Mouse (Mus musculus): ENCODE results near the gene Zp3r. TPM values are rescaled to one million over a fixed set of nuclear protein-coding genes. Genes with fewer than 3 reads are reported as not detected.

The Zp3r gene
- polyA plus RNA-seq, 1 experiment from 2014 or later, result not detected

- H3K9ac ChIP-seq (ENCODE audit: low read depth, low read length), result no peak overlapping the region
- H3K27me3 ChIP-seq (ENCODE audit: control insufficient read depth, insufficient read depth, low read length), result no peaks in the 10 kb centered on the region
- H3K27ac ChIP-seq (ENCODE audit: low read depth, low read length), result no peak overlapping the region
- H3K4me1 ChIP-seq (replicated peaks; ENCODE audit: control insufficient read depth, insufficient read depth, low read length), result no peaks in the 10 kb centered on the region
- H3K36me3 ChIP-seq (ENCODE audit: control insufficient read depth, insufficient read depth, low read length), result no peaks in the 10 kb centered on the region
- ATAC-seq (ENCODE audit: low FRiP score) (no peak), DNase-seq (ENCODE audit: low spot score) (no peak)
- H3K4me2 ChIP-seq (replicated peaks; ENCODE audit: low read depth, low read length), result no peak overlapping the region
- no peak overlapping the region for H3K4me3 ChIP-seq (ENCODE audit: low read depth, low read length)
- no peaks in the 10 kb centered on the region for H3K9me3 ChIP-seq (ENCODE audit: control insufficient read depth, low read length)
- 90% methylated on average over 2 of the region's 2 CpGs for WGBS
Measured at GRCm38 (mm10) chr1:130596291-130596690, 33.1 kb downstream of the Zp3r start.

- Histone ChIP-seq H3K4me1 (replicated peaks; ENCODE audit: control insufficient read depth, insufficient read depth, low read length) (no peaks in the 10 kb centered on the region), H3K27ac (ENCODE audit: low read depth, low read length) (no peak overlapping the region), H3K9ac (ENCODE audit: low read depth, low read length) (no peak overlapping the region), H3K4me2 (replicated peaks; ENCODE audit: low read depth, low read length) (no peak overlapping the region), H3K36me3 (ENCODE audit: control insufficient read depth, insufficient read depth, low read length) (no peaks in the 10 kb centered on the region), H3K4me3 (ENCODE audit: low read depth, low read length) (no peak overlapping the region), H3K9me3 (ENCODE audit: control insufficient read depth, low read length) (no peaks in the 10 kb centered on the region), H3K27me3 (ENCODE audit: control insufficient read depth, insufficient read depth, low read length) (no peaks in the 10 kb centered on the region)
- ATAC-seq (ENCODE audit: low FRiP score) (no peak), DNase-seq (ENCODE audit: low spot score) (no peak)
- WGBS, result 91% methylated on average over 9 of the region's 9 CpGs
Measured at GRCm38 (mm10) chr1:130588659-130589058, 40.8 kb downstream of the Zp3r start.

GRCm38 (mm10) chr1:130576389-130576788 lies 53.0 kb downstream of the Zp3r start:
- H3K36me3 ChIP-seq (ENCODE audit: control insufficient read depth, insufficient read depth, low read length), result no peaks in the 10 kb centered on the region
- no peak overlapping the region for H3K4me2 ChIP-seq (replicated peaks; ENCODE audit: low read depth, low read length)
- DNase-seq (ENCODE audit: low spot score) (no peak), ATAC-seq (ENCODE audit: low FRiP score) (no peak)
- 81% methylated on average over 4 of the region's 4 CpGs for WGBS
- no peak overlapping the region for H3K27ac ChIP-seq (ENCODE audit: low read depth, low read length)
- H3K4me3 ChIP-seq (ENCODE audit: low read depth, low read length), result no peak overlapping the region
- no peaks in the 10 kb centered on the region for H3K4me1 ChIP-seq (replicated peaks; ENCODE audit: control insufficient read depth, insufficient read depth, low read length)
- H3K9ac ChIP-seq (ENCODE audit: low read depth, low read length), result no peak overlapping the region
- no peaks in the 10 kb centered on the region for H3K9me3 ChIP-seq (ENCODE audit: control insufficient read depth, low read length)
- no peaks in the 10 kb centered on the region for H3K27me3 ChIP-seq (ENCODE audit: control insufficient read depth, insufficient read depth, low read length)

DNA sequence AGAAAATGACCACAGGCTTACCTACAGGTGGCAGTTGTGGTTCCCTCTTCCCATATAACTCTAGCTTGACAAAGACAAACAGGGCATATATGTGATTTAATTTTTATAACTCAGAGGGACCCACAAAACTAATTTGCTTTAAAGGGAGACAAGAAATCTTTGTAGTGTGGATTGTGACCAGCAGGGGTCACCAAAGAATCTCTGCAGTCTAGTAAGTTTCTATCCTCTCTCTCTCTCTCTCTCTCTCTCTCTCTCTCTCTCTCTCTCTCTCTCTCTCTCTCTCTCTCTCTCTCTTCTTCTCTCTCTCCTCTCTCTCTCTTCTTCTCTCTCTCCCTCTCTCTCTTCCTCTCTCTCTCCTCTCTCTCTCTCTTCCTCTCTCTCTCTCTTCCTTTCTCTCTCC lies 53.5 kb downstream of the Zp3r start:
- no peak overlapping the region for H3K4me2 ChIP-seq (replicated peaks; ENCODE audit: low read depth, low read length)
- no peak overlapping the region for H3K9ac ChIP-seq (ENCODE audit: low read depth, low read length)
- no peaks in the 10 kb centered on the region for H3K36me3 ChIP-seq (ENCODE audit: control insufficient read depth, insufficient read depth, low read length)
- H3K27ac ChIP-seq (ENCODE audit: low read depth, low read length), result no peak overlapping the region
- no peak overlapping the region for H3K4me3 ChIP-seq (ENCODE audit: low read depth, low read length)
- H3K9me3 ChIP-seq (ENCODE audit: control insufficient read depth, low read length), result no peaks in the 10 kb centered on the region
- DNase-seq (ENCODE audit: low spot score), result peak; percentile 55
- no peaks in the 10 kb centered on the region for H3K4me1 ChIP-seq (replicated peaks; ENCODE audit: control insufficient read depth, insufficient read depth, low read length)
- no peak for ATAC-seq (ENCODE audit: low FRiP score)
- no peaks in the 10 kb centered on the region for H3K27me3 ChIP-seq (ENCODE audit: control insufficient read depth, insufficient read depth, low read length)

DNA sequence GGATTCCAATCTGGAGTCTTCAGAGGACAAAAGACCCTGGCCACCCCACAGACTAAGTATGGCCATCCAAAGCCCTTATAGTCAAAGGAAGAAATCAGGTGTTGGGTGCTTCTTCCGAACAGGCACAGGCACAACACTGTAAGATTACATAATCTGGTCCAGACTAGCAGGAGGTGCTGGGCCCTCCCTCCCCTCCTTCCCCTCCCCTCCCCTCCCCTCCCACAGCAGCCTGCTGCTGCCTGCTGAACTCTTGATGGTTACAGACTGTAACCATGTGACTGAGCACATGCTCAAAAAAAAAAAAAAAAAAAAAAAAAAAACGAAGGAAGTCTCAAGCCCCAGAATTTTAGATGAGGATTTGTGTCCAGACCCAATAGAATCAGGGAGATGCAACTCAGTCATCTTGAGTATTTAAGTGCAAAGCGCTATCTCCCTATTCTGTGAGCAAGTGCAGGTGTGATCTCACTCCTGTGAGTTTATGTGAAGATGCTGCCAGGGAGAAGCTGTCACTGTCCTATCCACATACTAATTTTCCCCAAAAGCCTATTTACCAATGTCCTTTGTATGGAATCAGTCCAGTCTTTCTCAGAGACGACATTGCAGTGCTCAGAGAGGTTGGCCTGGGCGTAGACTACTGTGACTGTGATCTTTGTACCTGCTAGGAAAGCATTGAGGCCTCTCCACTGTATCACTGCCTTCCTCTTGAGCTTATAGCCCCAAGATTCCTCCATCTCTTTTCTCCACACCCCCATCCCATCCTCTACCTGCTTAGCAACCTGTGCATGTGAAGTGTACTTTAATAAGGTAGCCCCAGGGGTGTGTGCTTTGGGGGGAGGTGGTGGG lies 77.8 kb downstream of the Zp3r start:
- 75% methylated on average over 5 of the region's 5 CpGs for WGBS
- no peak overlapping the region for H3K27ac ChIP-seq (ENCODE audit: low read depth, low read length)
- peak; percentile 43; the same call in 1 of the 2 replicates for ATAC-seq (ENCODE audit: low FRiP score)
- no peak for DNase-seq (ENCODE audit: low spot score)
- no peak overlapping the region for H3K4me2 ChIP-seq (replicated peaks; ENCODE audit: low read depth, low read length)
- H3K36me3 ChIP-seq (ENCODE audit: control insufficient read depth, insufficient read depth, low read length), result no peaks in the 10 kb centered on the region
- no peaks in the 10 kb centered on the region for H3K9me3 ChIP-seq (ENCODE audit: control insufficient read depth, low read length)
- no peak overlapping the region for H3K4me3 ChIP-seq (ENCODE audit: low read depth, low read length)
- H3K9ac ChIP-seq (ENCODE audit: low read depth, low read length), result no peak overlapping the region
- H3K27me3 ChIP-seq (ENCODE audit: control insufficient read depth, insufficient read depth, low read length), result no peaks in the 10 kb centered on the region
- H3K4me1 ChIP-seq (replicated peaks; ENCODE audit: control insufficient read depth, insufficient read depth, low read length), result no peaks in the 10 kb centered on the region

- no peak for DNase-seq (ENCODE audit: low spot score)
- Histone ChIP-seq H3K4me3 (ENCODE audit: low read depth, low read length) (no peak overlapping the region), H3K27me3 (ENCODE audit: control insufficient read depth, insufficient read depth, low read length) (no peaks in the 10 kb centered on the region), H3K4me2 (replicated peaks; ENCODE audit: low read depth, low read length) (no peak overlapping the region), H3K9ac (ENCODE audit: low read depth, low read length) (no peak overlapping the region), H3K4me1 (replicated peaks; ENCODE audit: control insufficient read depth, insufficient read depth, low read length) (no peaks in the 10 kb centered on the region), H3K9me3 (ENCODE audit: control insufficient read depth, low read length) (no peaks in the 10 kb centered on the region), H3K27ac (ENCODE audit: low read depth, low read length) (no peak overlapping the region), H3K36me3 (ENCODE audit: control insufficient read depth, insufficient read depth, low read length) (no peaks in the 10 kb centered on the region)
- WGBS, result 66% methylated on average over 19 of the region's 19 CpGs
- ATAC-seq (ENCODE audit: low FRiP score), result no peak
Measured at GRCm38 (mm10) chr1:130550242-130551167, 78.9 kb downstream of the Zp3r start.

- H3K36me3 ChIP-seq (ENCODE audit: control insufficient read depth, insufficient read depth, low read length), result no peaks in the 10 kb centered on the region
- H3K4me1 ChIP-seq (replicated peaks; ENCODE audit: control insufficient read depth, insufficient read depth, low read length), result no peaks in the 10 kb centered on the region
- H3K27ac ChIP-seq (ENCODE audit: low read depth, low read length), result no peak overlapping the region
- H3K27me3 ChIP-seq (ENCODE audit: control insufficient read depth, insufficient read depth, low read length), result no peaks in the 10 kb centered on the region
- H3K4me3 ChIP-seq (ENCODE audit: low read depth, low read length), result no peak overlapping the region
- no peak overlapping the region for H3K4me2 ChIP-seq (replicated peaks; ENCODE audit: low read depth, low read length)
- no peak overlapping the region for H3K9ac ChIP-seq (ENCODE audit: low read depth, low read length)
- ATAC-seq (ENCODE audit: low FRiP score) (no peak), DNase-seq (ENCODE audit: low spot score) (no peak)
- WGBS, result 83% methylated on average over 6 of the region's 6 CpGs
- no peaks in the 10 kb centered on the region for H3K9me3 ChIP-seq (ENCODE audit: control insufficient read depth, low read length)
Measured at GRCm38 (mm10) chr1:130549698-130550097, 79.7 kb downstream of the Zp3r start.

DNA sequence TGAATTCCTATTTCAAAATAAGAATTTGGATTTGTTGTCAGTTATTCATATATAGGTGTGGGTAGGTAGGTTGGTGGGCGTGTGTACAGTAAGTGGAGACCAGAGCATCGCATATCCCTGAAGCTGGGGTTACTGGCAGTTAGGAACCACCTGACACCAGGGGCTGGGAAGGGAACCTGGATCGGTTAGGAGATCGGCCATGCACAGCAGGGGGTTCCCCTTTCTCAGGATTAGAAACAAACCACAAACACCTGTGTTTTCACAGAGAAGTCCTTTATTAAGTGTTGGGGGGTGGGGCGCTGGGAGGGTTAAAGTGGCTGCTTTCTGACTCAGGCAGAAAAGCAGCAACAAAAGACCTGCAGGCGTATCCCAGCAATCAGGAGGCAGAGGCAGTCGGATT lies 80.3 kb downstream of the Zp3r start:
- Histone ChIP-seq H3K4me3 (ENCODE audit: low read depth, low read length) (no peak overlapping the region), H3K27ac (ENCODE audit: low read depth, low read length) (no peak overlapping the region), H3K9ac (ENCODE audit: low read depth, low read length) (no peak overlapping the region), H3K4me2 (replicated peaks; ENCODE audit: low read depth, low read length) (no peak overlapping the region), H3K36me3 (ENCODE audit: control insufficient read depth, insufficient read depth, low read length) (no peaks in the 10 kb centered on the region), H3K4me1 (replicated peaks; ENCODE audit: control insufficient read depth, insufficient read depth, low read length) (no peaks in the 10 kb centered on the region), H3K27me3 (ENCODE audit: control insufficient read depth, insufficient read depth, low read length) (no peaks in the 10 kb centered on the region), H3K9me3 (ENCODE audit: control insufficient read depth, low read length) (no peaks in the 10 kb centered on the region)
- 62% methylated on average over 7 of the region's 7 CpGs for WGBS
- DNase-seq (ENCODE audit: low spot score) (peak; percentile 7), ATAC-seq (ENCODE audit: low FRiP score) (no peak)

All from hindbrain, embryonic 11.5 days (tissue).